Mouse (Mus musculus) C3H10T1/2 (cell line): ENCODE results near the gene Usp5. TPM values are rescaled to one million over a fixed set of nuclear protein-coding genes. Genes with fewer than 3 reads are reported as not detected.

Experiments
- polyA plus RNA-seq, 2 experiments: library from polyadenylated mRNA; unstranded; fragments of >200 nt; fragmentation: generic; extraction: Trizol; gene quantifications; one replicate each; pipeline ENCODE4 v1.2.1; 2012; ENCODE audit warnings: missing spikeins in 2 of 2

The Usp5 gene
- polyA plus RNA-seq, result 100 to 1,000 TPM; 101 to 117 TPM

GRCm38 (mm10) chr6:124828868-124829798 is at the start of gene Usp5, which contains the start of gene Cdca3:
TSS of gene Usp5 (minus strand) at chr6:124829484.
TSS of gene Cdca3 (plus strand) at chr6:124829547.

GRCm38 (mm10) chr6:124863658-124864298 is 34.5 kb upstream of the Usp5 start, which contains the start of gene Gpr162:
TSS of gene Gpr162 (minus strand) at chr6:124863983.

GRCm38 (mm10) chr6:124856916-124857839 is 27.9 kb upstream of the Usp5 start, which contains the start of gene P3h3:
TSS of gene P3h3 (minus strand) at chr6:124857752.

GRCm38 (mm10) chr6:124840241-124841167 is 11.2 kb upstream of the Usp5 start, which contains the start of gene Gnb3:
TSS of gene Gnb3 (minus strand) at chr6:124840275.

GRCm38 (mm10) chr6:124813933-124814332 is 15.4 kb downstream of the Usp5 start, which contains the start of gene Tpi1:
TSS of gene Tpi1 (minus strand) at chr6:124814296.

GRCm38 (mm10) chr6:124808358-124809012 is 20.8 kb downstream of the Usp5 start, which contains the start of gene Spsb2:
TSS of gene Spsb2 (plus strand) at chr6:124808661.

GRCm38 (mm10) chr6:124779222-124779983 is 49.9 kb downstream of the Usp5 start, which contains the start of gene Lrrc23:
TSS of gene Lrrc23 (minus strand) at chr6:124779727.

GRCm38 (mm10) chr6:124769101-124769765 is 60.1 kb downstream of the Usp5 start, which contains the start of gene Eno2:
TSS of gene Eno2 (minus strand) at chr6:124769673.

Other genes with a start within 250 kb of the Usp5 start
- gene C1s2, start 193.4 kb downstream of the Usp5 start, polyA plus RNA-seq, result 1 to 10 TPM in 1 of 2 experiments, under 1 TPM in 1; 0.02 to 9.9 TPM
- 10 to 100 TPM; 15.8 to 44.1 TPM for gene Lpcat3, start 166.5 kb downstream of the Usp5 start, polyA plus RNA-seq
- gene Emg1, start 117.3 kb downstream of the Usp5 start, polyA plus RNA-seq, result 100 to 1,000 TPM in 1 of 2 experiments, 10 to 100 TPM in 1; 89.9 to 126 TPM
- 100 to 1,000 TPM; 220 to 503 TPM for gene Phb2, start 117.1 kb downstream of the Usp5 start, polyA plus RNA-seq
- gene Ptpn6, start 90.8 kb downstream of the Usp5 start, polyA plus RNA-seq, result 1 to 10 TPM; 2.3 to 5.1 TPM
- 100 to 1,000 TPM; 306 to 579 TPM for gene Grcc10, start 88.1 kb downstream of the Usp5 start, polyA plus RNA-seq
- gene Gm45234, start 73.5 kb downstream of the Usp5 start, polyA plus RNA-seq, result under 1 TPM; 0.01 to 0.13 TPM
- 10 to 100 TPM; 23.4 to 84.9 TPM for gene Atn1, start 73.0 kb downstream of the Usp5 start, polyA plus RNA-seq
- gene Eno2, start 59.8 kb downstream of the Usp5 start, polyA plus RNA-seq, result 10 to 100 TPM in 1 of 2 experiments, 1 to 10 TPM in 1; 1.9 to 14.4 TPM
- under 1 TPM; 0.04 to 0.31 TPM for gene Lrrc23, start 49.8 kb downstream of the Usp5 start, polyA plus RNA-seq
- gene Spsb2, start 20.8 kb downstream of the Usp5 start, polyA plus RNA-seq, result 10 to 100 TPM; 25.7 to 50.6 TPM
- 100 to 1,000 TPM; 586 to 773 TPM for gene Tpi1, start 15.2 kb downstream of the Usp5 start, polyA plus RNA-seq
- gene Cdca3, start 63 bp upstream of the Usp5 start, polyA plus RNA-seq, result 100 to 1,000 TPM in 1 of 2 experiments, 10 to 100 TPM in 1; 55.6 to 112 TPM
- under 1 TPM; 0.01 to 0.12 TPM for gene Gnb3, start 10.8 kb upstream of the Usp5 start, polyA plus RNA-seq
- 10 to 100 TPM in 1 of 2 experiments, 1 to 10 TPM in 1; 4.9 to 50.4 TPM for gene P3h3, start 28.3 kb upstream of the Usp5 start, polyA plus RNA-seq
- 1 to 10 TPM in 1 of 2 experiments, under 1 TPM in 1; 0.09 to 3.1 TPM for gene Gpr162, start 34.5 kb upstream of the Usp5 start, polyA plus RNA-seq
- under 1 TPM in 1 of 2 experiments, not detected in 1; 0.04 TPM for gene Cd4, start 58.7 kb upstream of the Usp5 start, polyA plus RNA-seq
- gene Lag3, start 82.2 kb upstream of the Usp5 start, polyA plus RNA-seq, result 1 to 10 TPM in 1 of 2 experiments, under 1 TPM in 1; 0.13 to 1.9 TPM
- 1,000 to 10,000 TPM; 2,499 to 3,064 TPM for gene Ptms, start 90.6 kb upstream of the Usp5 start, polyA plus RNA-seq
- 100 to 1,000 TPM; 293 to 332 TPM for gene Mlf2, start 101.9 kb upstream of the Usp5 start, polyA plus RNA-seq
- gene Cops7a, start 136.1 kb upstream of the Usp5 start, polyA plus RNA-seq, result 100 to 1,000 TPM in 1 of 2 experiments, 10 to 100 TPM in 1; 99.3 to 123 TPM
- gene Pianp, start 167.2 kb upstream of the Usp5 start, polyA plus RNA-seq, result 10 to 100 TPM in 1 of 2 experiments, 1 to 10 TPM in 1; 3.0 to 14.0 TPM
- gene Zfp384, start 179.7 kb upstream of the Usp5 start, polyA plus RNA-seq, result 10 to 100 TPM in 1 of 2 experiments, 1 to 10 TPM in 1; 9.5 to 27.6 TPM
- 10 to 100 TPM; 15.4 to 76.7 TPM for gene Ing4, start 210.3 kb upstream of the Usp5 start, polyA plus RNA-seq
- gene Acrbp, start 220.2 kb upstream of the Usp5 start, polyA plus RNA-seq, result 1 to 10 TPM in 1 of 2 experiments, under 1 TPM in 1; 0.32 to 8.6 TPM
- under 1 TPM in 1 of 2 experiments, not detected in 1; 0.09 TPM for gene Lpar5, start 238.4 kb upstream of the Usp5 start, polyA plus RNA-seq